34 mouse cellular contexts compared by ENCODE assay signal in genomic region chr13:21492847-21493246, GRCm38 (mm10). TPM values are rescaled to one million over a fixed set of nuclear protein-coding genes. Genes with fewer than 3 reads are reported as not detected.
A peak's percentile ranks its signal among the peaks of the same experiment; 100 is the strongest.
DNase-seq lines count a peak whose midpoint lies in the region.
"Had no signal": no experiment of that assay in that cellular context is flagged by ENCODE, and none has a peak within 500 bp of the region (broad histone marks: within the 10 kb centered on the region; RNA-seq: fewer than 3 reads in every experiment).

No protein-coding gene starts in this region.

- no peak overlapping the region for H3K4me3 ChIP-seq in heart, embryonic 10.5 days
- H3K4me3 ChIP-seq: embryonic facial prominence, embryonic 12.5 days; forebrain, embryonic 15.5 days; heart, embryonic 15.5 days; hindbrain, embryonic 13.5 days; kidney, embryonic 15.5 days; limb, embryonic 12.5 days; midbrain, embryonic 12.5 days had no signal

- no peaks in the 10 kb centered on the region for H3K9me3 ChIP-seq in heart, embryonic 10.5 days
- H3K9me3 ChIP-seq: embryonic facial prominence, embryonic 12.5 days; forebrain, embryonic 15.5 days; G1E; heart, embryonic 15.5 days; hindbrain, embryonic 13.5 days; kidney, embryonic 15.5 days; limb, embryonic 12.5 days; midbrain, embryonic 12.5 days had no signal

- no peaks in the 10 kb centered on the region for H3K27me3 ChIP-seq in heart, embryonic 10.5 days (ENCODE audit: insufficient read depth, poor library complexity, severe bottlenecking)
- H3K27me3 ChIP-seq: embryonic facial prominence, embryonic 12.5 days; forebrain, embryonic 15.5 days; heart, embryonic 15.5 days; hindbrain, embryonic 13.5 days; kidney, embryonic 15.5 days; limb, embryonic 12.5 days; midbrain, embryonic 12.5 days had no signal

- H3K27ac ChIP-seq in heart, embryonic 10.5 days = no peak overlapping the region
- H3K27ac ChIP-seq: embryonic facial prominence, embryonic 12.5 days; forebrain, embryonic 15.5 days; heart, embryonic 15.5 days; hindbrain, embryonic 13.5 days; kidney, embryonic 15.5 days; limb, embryonic 12.5 days; midbrain, embryonic 12.5 days had no signal

- 86% methylated on average over 5 of the region's 5 CpGs for WGBS in heart, embryonic 10.5 days

- DNase-seq in adrenal gland, adult (ENCODE audit: inconsistent age in 2 of 2, low spot score in 1 of 2) = peak; percentile 13 to 77
- no peak for DNase-seq in adrenal gland, postnatal 25 days
- peak; percentile 35 for DNase-seq in adrenal gland, adult 8-10 months
- peak; percentile 96 for DNase-seq in gonadal fat pad, adult 2 months (ENCODE audit: low read depth)
- no peak for DNase-seq in retina, embryonic 14.5 days (ENCODE audit: low spot score)
- DNase-seq in cerebellum, postnatal 36 days = no peak
- DNase-seq in heart, embryonic 10.5 days (ENCODE audit: low spot score) = no peak
- DNase-seq: cerebellum, adult 11 months; cerebellum, postnatal 14 days; gastrocnemius, postnatal 25 days; heart, postnatal 36 days; kidney, adult 11 months; kidney, postnatal 36 days; layer of hippocampus, postnatal 36 days; liver, postnatal 0 days; lung, postnatal 10 days; retina, postnatal 1 day; thymus, postnatal 36 days had no signal

- no peaks in the 10 kb centered on the region for H3K4me1 ChIP-seq in heart, embryonic 10.5 days
- H3K4me1 ChIP-seq: embryonic facial prominence, embryonic 12.5 days; forebrain, embryonic 15.5 days; heart, embryonic 15.5 days; hindbrain, embryonic 13.5 days; kidney, embryonic 15.5 days; limb, embryonic 12.5 days; midbrain, embryonic 12.5 days had no signal

- H3K36me3 ChIP-seq in heart, embryonic 10.5 days = no peaks in the 10 kb centered on the region
- H3K36me3 ChIP-seq: embryonic facial prominence, embryonic 12.5 days; forebrain, embryonic 15.5 days; G1E; heart, embryonic 15.5 days; hindbrain, embryonic 13.5 days; kidney, embryonic 15.5 days; limb, embryonic 12.5 days; midbrain, embryonic 12.5 days had no signal

RNA-seq across cellular contexts. Expression of gene AK157302, which starts 2.2 kb away (rescaled TPM):
- total RNA-seq in adrenal gland, postnatal 25 days (2021) = 10.1 and 11.3 TPM in 2 replicates
- total RNA-seq in adrenal gland, adult 8-10 months (2022) = 10 to 100 TPM in 2 of 4 experiments, 1 to 10 TPM in 2; 7.8 to 11.5 (median 10.3) TPM
- 0.27 and 0.50 TPM in 2 replicates for polyA plus RNA-seq in gonadal fat pad, adult 2 months (2012; rRNA removed)
- polyA plus RNA-seq in heart, embryonic 10.5 days (2016; fragmentation: Nextera tagmentation; extraction: Ambion mirVana) = 0.21 and 0.53 TPM in 2 replicates

RNA-seq across cellular contexts. Expression of gene Gm11273, which starts 8.4 kb away (rescaled TPM):
- total RNA-seq in adrenal gland, postnatal 25 days (2021) = 88.1 and 113 TPM in 2 replicates
- 10 to 100 TPM; 48.5 to 62.2 (median 55.3) TPM for total RNA-seq in adrenal gland, adult 8-10 months (2022)
- 12.7 and 15.5 TPM in 2 replicates for polyA plus RNA-seq in gonadal fat pad, adult 2 months (2012; rRNA removed)
- 9.0 and 11.6 TPM in 2 replicates for polyA plus RNA-seq in heart, embryonic 10.5 days (2016; fragmentation: Nextera tagmentation; extraction: Ambion mirVana)

RNA-seq across cellular contexts. Expression of gene Gm10065, which starts 13.6 kb away (rescaled TPM):
- not detected in 2 replicates for total RNA-seq in adrenal gland, postnatal 25 days (2021)
- total RNA-seq in adrenal gland, adult 8-10 months (2022) = not detected
- polyA plus RNA-seq in gonadal fat pad, adult 2 months (2012; rRNA removed) = 0.76 TPM in 1 of 2 replicates, not detected in the other
- not detected in 2 replicates for polyA plus RNA-seq in heart, embryonic 10.5 days (2016; fragmentation: Nextera tagmentation; extraction: Ambion mirVana)
- total RNA-seq: adrenal gland, adult 18-20 months; gastrocnemius, postnatal 25 days; heart, adult 8-10 months; heart, postnatal 36 days; layer of hippocampus, adult 8-10 months; layer of hippocampus, postnatal 36 days; left cerebral cortex, postnatal 10 days; monocyte, adult 5-6 weeks had no signal
- polyA plus RNA-seq: embryonic facial prominence, embryonic 12.5 days; forebrain, embryonic 15.5 days; G1E; heart, embryonic 15.5 days; hindbrain, embryonic 13.5 days; kidney, embryonic 15.5 days; limb, embryonic 12.5 days; liver, embryonic 11.5 days; liver, postnatal 0 days; midbrain, embryonic 12.5 days; spleen, adult 2 months; stomach, embryonic 14.5 days had no signal

RNA-seq across cellular contexts. Expression of gene Zkscan4, which starts 14.1 kb away (rescaled TPM):
- total RNA-seq in adrenal gland, postnatal 25 days (2021) = 2.7 and 4.8 TPM in 2 replicates
- 1 to 10 TPM; 2.5 to 4.9 (median 3.8) TPM for total RNA-seq in adrenal gland, adult 8-10 months (2022)
- 1.7 and 2.0 TPM in 2 replicates for polyA plus RNA-seq in gonadal fat pad, adult 2 months (2012; rRNA removed)
- 2.0 and 2.1 TPM in 2 replicates for polyA plus RNA-seq in heart, embryonic 10.5 days (2016; fragmentation: Nextera tagmentation; extraction: Ambion mirVana)
- total RNA-seq: monocyte, adult 5-6 weeks had no signal
- polyA plus RNA-seq: G1E had no signal

RNA-seq across cellular contexts. Expression of gene Nkapl, which starts 24.5 kb away (rescaled TPM):
- total RNA-seq in adrenal gland, postnatal 25 days (2021) = 1.7 and 2.1 TPM in 2 replicates
- total RNA-seq in adrenal gland, adult 8-10 months (2022) = 1 to 10 TPM; 1.2 to 2.1 (median 1.8) TPM
- polyA plus RNA-seq in gonadal fat pad, adult 2 months (2012; rRNA removed) = 0.74 and 0.86 TPM in 2 replicates
- polyA plus RNA-seq in heart, embryonic 10.5 days (2016; fragmentation: Nextera tagmentation; extraction: Ambion mirVana) = 2.0 and 2.4 TPM in 2 replicates
- polyA plus RNA-seq: spleen, adult 2 months had no signal

Comparison
In these comparisons a context has a peak if more than half of its experiments do, and no peak if none do; other contexts are left out.
1. DNase-seq: peak in adrenal gland, adult (2 of 2), adrenal gland, adult 8-10 months (single experiment) and gonadal fat pad, adult 2 months (single experiment); none in adrenal gland, postnatal 25 days (single experiment), retina, embryonic 14.5 days (single experiment), cerebellum, postnatal 36 days (0 of 2) and heart, embryonic 10.5 days (single experiment).